Mouse (Mus musculus): ENCODE results near the gene Rgs6.

- TF ChIP-seq CTCF (IDR thresholded peaks at IDR 0.05; ENCODE audit: low read depth, low read length), result no peak
- TF ChIP-seq POLR2A (IDR thresholded peaks at IDR 0.05; ENCODE audit: borderline replicate concordance, low read depth, low read length), result no peak
These were observed 242.2 kb downstream of the Rgs6 start for GRCm38 (mm10) chr12:82830333-82830732.

Data from bone marrow macrophage, adult 2 months (primary cell).